Mouse (Mus musculus) testis, adult 2 months (tissue): ENCODE results near the gene Smim20.

Source experiments
- CTCF ChIP-seq: fragments of 200-500 bp; IDR thresholded peaks from 2 replicates; pipeline ENCODE4 v1.5.1; 2012; ENCODE audit warnings: low read depth, mild to moderate bottlenecking, inconsistent platforms, low read length, moderate library complexity; ENCODE audit not compliant: control insufficient read depth, insufficient read depth, insufficient replicate concordance
- POLR2A ChIP-seq: fragments of 200-500 bp; IDR thresholded peaks from 2 replicates; pipeline ENCODE4 v1.6.1; 2012; ENCODE audit warnings: low read depth, mild to moderate bottlenecking, inconsistent platforms, low read length, moderate library complexity; ENCODE audit not compliant: control insufficient read depth

- TF ChIP-seq CTCF (no peak), POLR2A (no peak)
Observed at GRCm38 (mm10) chr5:53243933-53244332, 22.9 kb upstream of the Smim20 start.
